Mouse (Mus musculus) T-cell, adult 2 months (primary cell): Measurements from ENCODE around the gene Pam.
A peak's percentile ranks its signal among the peaks of the same experiment; 100 is the strongest.

Experiments
- DNase-seq: peaks from one replicate; pipeline ENCODE4 v3.0.0; 2022; ENCODE audit warnings: low spot score

The Pam gene

GRCm38 (mm10) chr1:98095246-98095990, at the start of gene Pam:
Gene Pam, minus strand, starts transcription at chr1:98095646.
- DNase-seq, result peak; percentile 56

- DNase-seq, result peak; percentile 3
These were observed 49.4 kb upstream of the Pam start for GRCm38 (mm10) chr1:98144845-98145244.

DNA sequence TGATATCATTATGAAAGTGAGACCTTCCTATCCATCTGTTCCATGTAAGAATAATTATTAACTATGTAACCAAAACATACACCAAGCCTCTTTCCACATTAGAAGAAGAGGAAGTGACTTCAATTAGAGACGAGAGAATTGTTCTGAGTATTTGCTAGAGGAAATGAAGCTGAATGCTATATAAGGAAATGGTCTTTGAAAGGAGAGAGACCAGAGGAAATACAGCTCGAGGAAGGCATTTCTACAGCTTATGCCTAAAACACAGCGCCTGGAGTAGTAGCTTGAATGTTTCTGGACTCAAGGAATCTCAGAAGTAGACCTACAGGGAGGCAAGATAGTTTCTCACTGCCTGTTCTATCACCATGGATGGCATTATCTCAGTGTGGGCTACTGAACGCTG, 35.8 kb upstream of the Pam start:
- no peak for DNase-seq

GRCm38 (mm10) chr1:98129561-98130347, 34.3 kb upstream of the Pam start:
- DNase-seq, result peak; percentile 27

DNA sequence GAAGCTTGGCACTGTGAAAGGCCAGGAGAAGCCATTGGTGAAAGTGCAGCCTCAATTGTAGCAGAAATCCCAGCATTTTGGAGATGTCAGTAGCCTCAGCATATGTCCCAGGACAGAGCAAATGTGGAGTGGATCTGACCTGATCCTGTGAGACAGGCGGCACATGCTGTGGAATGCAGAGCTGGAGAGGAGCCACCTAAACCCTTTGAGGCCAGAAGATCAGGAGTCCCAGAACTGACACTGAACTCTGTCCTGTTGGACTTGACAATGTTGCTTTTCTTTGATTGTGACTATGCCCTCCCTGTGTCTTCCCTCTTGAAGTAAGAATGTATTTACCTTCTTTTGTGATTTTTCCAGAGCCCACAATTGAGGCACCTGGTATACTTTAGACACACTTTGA, 33.7 kb upstream of the Pam start:
- no peak for DNase-seq

DNA sequence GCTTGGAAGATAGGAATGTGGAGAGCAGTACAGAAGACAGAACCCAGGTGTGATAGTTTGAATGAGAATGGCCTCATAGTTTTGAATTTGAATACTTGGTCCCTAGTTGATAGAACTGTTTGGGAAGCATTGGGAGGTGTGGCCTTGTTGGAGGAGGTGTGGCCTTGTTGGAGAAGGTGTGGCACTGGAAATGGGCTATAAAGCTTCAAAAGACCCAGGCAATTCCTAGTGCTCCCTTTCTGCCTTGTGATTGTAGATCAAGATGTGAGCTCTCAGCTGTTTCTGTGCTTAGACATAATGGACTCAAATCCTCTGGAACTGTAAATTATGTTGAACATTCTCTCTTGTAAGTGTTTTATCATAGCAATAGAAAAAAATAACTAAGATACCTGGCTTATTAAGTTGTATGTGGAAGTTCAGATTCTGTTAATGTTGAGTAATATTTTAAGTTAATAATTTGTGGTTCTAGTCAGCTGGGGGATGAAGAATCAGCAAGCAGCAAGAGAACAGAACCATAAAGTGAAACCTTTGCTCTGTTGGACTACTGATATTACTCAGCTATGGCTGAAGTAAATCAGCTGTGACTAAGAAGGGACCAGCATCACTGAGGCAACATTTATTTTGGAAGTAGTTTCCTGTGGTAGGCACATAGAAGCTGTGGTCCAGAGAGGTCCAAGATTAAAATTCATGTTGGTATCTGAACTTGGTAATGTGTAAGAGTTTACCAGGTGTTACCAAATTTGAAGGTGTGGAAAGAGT, 33.1 kb upstream of the Pam start:
- DNase-seq, result no peak

DNA sequence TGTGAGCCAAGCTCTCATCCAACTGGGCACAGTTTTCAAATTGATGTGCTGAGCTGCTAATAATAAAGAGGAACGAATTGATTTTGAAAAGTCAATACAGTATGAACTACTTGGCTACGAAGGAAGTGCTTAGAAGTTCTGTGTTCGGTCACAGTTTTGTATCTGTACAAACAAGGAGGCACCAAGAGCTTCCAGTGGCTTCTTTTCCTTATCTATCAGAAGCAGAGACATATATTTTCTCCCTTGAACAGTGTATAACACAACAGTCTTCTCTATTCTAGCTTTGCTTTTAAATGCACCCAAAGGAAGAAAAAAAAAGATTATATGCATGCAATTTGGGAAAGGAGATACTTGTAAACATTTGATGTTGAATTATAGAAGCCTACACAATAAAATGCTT, 30.8 kb upstream of the Pam start:
- DNase-seq, result no peak

DNA sequence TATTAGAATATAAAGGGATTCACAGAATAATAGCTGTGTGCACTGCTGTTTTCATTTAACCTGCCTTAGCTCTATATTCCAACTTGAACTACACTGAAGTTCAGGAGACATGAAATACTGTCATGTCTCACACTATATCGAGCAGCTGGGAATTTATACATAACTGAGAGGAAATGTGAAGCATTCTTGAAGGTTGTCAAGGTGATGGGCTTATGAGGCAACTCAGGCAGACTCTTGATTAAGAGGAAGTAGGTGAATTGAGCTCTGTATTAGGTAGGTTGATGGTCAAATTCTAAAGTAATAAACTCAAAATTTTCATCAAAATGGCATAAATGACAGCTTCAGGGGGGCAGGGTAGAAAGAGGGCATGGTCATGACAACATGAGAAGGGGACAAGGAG, 29.3 kb upstream of the Pam start:
- no peak for DNase-seq

DNA sequence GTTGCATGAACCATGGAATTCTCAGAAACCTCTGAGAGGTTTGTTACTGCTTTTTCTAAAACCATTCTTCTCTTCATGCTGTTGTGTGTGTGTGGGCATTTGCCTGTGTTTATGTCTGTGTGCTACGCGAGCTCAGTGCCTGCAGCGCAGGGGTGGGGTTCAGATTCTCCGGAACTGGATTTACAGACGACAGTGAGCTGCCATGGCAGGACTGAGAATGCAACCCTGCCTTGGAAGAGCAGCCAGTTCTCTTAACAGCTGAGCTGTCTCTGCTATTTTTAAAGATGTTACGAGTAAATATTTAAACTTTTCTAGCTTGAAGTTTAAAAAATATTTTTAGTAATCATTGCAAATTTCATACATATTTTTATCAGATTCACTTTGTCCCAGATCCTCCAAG, 24.1 kb upstream of the Pam start:
- no peak for DNase-seq

GRCm38 (mm10) chr1:98107599-98107998, 12.2 kb upstream of the Pam start:
- no peak for DNase-seq

DNA sequence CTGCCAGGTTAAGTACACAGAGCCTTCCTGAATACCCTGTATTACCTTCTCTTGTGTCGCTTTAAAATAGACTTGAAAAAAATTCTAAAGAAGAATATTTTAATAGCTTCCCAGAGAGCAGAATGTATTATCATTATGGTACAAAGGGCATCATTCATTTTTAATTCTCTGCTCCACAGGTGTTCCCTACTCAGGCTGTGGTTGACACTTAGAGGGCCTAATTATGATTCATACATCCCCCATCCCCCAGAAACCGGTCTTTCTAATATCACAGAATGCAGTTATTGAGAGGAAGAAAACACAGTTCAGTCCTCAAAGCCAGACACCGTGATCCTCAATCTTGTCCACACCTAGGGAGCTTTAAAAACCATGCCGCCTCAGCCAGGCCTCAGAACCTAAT, 4.0 kb upstream of the Pam start:
- DNase-seq, result no peak

DNA sequence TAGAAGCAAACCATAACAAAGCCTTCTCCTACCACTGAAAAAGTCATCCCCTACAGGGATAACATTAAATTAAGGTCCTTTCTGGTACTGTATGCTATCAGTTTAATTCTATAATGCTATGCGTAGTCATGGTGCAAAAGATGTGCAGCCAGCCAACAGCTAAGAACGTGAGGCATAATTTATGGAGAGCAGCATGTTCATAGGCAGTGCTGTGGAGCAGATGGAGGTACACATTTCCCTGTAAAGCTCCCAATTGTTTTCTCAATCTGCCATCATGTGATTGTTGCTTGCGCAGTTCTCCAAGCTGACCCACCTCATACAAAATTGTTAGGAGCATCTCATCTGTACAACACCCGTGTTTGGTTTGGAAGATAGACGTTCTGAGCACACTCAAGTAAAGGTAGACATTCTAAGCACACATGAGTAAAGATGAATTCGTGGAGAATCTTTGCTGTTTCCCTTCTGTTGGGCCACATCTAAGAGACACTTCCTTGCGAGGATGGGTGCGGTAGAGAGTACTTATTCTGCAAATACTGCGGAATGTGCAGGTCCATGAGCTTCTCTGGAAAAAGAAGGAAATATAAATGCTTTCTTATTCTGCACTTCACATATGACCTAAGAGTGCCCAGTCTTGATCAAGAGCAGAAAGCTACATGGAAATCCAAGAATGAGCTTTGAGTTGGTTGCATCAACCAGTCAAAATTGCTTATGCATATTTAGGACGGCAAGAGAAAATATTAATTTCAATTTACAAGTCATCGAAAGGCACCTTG, 2.7 kb upstream of the Pam start:
- no peak for DNase-seq

- no peak for DNase-seq
These were observed 1.0 kb upstream of the Pam start for GRCm38 (mm10) chr1:98096396-98096935.

GRCm38 (mm10) chr1:98095991-98096330, 515 bp upstream of the Pam start:
- DNase-seq, result no peak

- no peak for DNase-seq
These were observed 618 bp downstream of the Pam start for GRCm38 (mm10) chr1:98094811-98095245.

DNA sequence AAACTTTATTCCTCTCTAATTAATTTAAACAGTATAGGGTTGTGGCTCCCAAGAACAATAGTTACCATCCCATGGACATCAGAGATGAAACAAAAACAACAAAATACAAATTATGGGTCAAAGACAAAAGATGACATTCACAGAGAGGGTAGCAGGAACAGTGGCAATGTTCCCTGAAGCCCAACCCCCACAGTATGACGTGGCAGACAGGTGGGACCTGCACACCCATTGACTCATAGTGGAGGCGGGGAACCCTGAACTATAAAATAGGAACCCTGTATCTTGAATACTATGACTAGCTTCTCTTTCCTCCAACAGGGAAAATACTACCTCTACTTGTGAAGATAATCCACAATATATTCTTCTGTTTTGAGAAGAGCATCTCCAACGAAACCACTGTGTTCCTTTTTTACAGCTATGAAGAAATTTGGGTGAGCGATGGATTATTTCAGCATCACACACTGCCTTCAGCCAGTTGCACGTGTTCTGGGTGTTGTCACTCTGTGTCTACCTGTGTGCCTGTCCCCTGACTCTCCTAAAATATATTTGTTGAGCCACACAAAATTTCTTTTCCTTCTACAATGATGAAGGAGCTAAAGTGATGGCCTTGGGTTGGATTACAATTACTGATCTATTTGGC, 6.0 kb downstream of the Pam start:
- DNase-seq, result no peak

GRCm38 (mm10) chr1:98086456-98086855, 9.0 kb downstream of the Pam start:
- DNase-seq, result no peak

GRCm38 (mm10) chr1:98084596-98085274, 10.7 kb downstream of the Pam start:
- no peak for DNase-seq

DNA sequence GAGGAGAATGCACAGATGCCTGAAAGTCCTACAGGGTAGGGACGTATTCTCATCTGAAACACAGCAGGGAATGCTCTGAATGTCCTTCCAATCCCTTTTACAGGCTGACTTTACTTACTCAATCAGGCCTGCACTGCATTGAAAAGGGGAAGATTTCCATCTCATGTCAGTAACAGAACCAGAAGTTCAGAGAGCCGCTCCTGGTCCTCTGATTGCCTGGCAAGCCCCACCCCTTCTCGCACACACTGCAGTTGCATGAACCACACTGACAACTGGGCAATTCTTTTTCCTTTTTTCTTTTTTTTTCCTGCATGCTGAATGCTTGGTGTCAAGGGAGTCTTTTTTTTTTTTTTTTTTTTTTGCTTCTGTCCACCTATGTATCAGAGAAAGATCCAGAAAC, 11.9 kb downstream of the Pam start:
- DNase-seq, result no peak

DNA sequence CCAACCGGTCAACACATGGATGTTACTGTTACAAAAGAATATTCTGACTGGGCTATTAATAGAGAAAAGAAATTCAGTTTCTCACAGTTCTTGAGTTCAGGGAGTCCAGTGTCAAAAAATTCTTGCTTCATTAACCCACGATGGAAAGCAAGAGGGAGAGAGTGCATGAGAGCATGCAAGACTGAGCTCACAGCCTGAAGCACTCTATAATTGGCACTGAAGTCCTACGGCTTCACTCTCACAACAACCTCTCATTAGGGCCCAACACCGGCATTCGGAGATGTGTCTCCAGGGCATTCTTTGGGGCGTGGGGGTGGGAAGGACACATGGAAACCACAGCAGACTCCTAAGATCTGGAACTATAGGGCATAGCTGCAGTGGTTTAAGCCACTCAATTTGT, 12.5 kb downstream of the Pam start:
- DNase-seq, result no peak

- DNase-seq, result no peak
These were observed 15.0 kb downstream of the Pam start for GRCm38 (mm10) chr1:98080431-98080830.
